Mouse (Mus musculus) heart, postnatal 0 days (tissue): ENCODE data around the gene Atp2a1.

ENCODE experiments used
- CTCF ChIP-seq: IDR thresholded peaks from 2 replicates; pipeline ENCODE4 v1.5.1; 2016; ENCODE audit warnings: antibody characterized with exemption, control low read depth, low read depth
- EP300 ChIP-seq: IDR thresholded peaks from 2 replicates; pipeline ENCODE4 v1.6.1; 2016; ENCODE audit warnings: antibody characterized with exemption, low read depth

GRCm38 (mm10) chr7:126464121-126464520, 1.2 kb upstream of the Atp2a1 start:
- TF ChIP-seq EP300, result no peak
- no peak for TF ChIP-seq CTCF
